Mouse (Mus musculus) megakaryocyte, embryonic 14.5 days (primary cell): ENCODE measurements around the gene Ifna15. TPM values are rescaled to one million over a fixed set of nuclear protein-coding genes. Genes with fewer than 3 reads are reported as not detected.

Experiments used
- H3K27me3 ChIP-seq: replicated peaks from 2 replicates; pipeline ENCODE3; 2012; ENCODE audit warnings: inconsistent platforms
- H3K36me3 ChIP-seq: replicated peaks from 2 replicates; pipeline ENCODE3; 2012; ENCODE audit warnings: low read length, inconsistent platforms, mixed read lengths
- H3K4me1 ChIP-seq: 2 replicates; pipeline ENCODE4 v1.6.1; 2012; ENCODE audit warnings: inconsistent platforms
- H3K4me3 ChIP-seq: replicated peaks from 2 replicates; pipeline ENCODE3; 2012; ENCODE audit warnings: moderate library complexity, mild to moderate bottlenecking, inconsistent platforms
- H3K9me3 ChIP-seq: 2 replicates; pipeline ENCODE4 v1.6.1; 2012; ENCODE audit warnings: inconsistent platforms
- FLI1 ChIP-seq: IDR thresholded peaks from 2 replicates; pipeline ENCODE4 v1.6.1; 2012; ENCODE audit warnings: low read length, inconsistent platforms, mixed read lengths
- GATA1 ChIP-seq: IDR thresholded peaks from 3 replicates; pipeline ENCODE4 v1.6.1; 2012; ENCODE audit warnings: mixed read lengths, low read length, inconsistent platforms, borderline replicate concordance
- polyA plus RNA-seq: library from polyadenylated mRNA; stranded (reverse); fragments of >175 nt; gene quantifications from 2 replicates; pipeline ENCODE4 v1.2.3, GENCODE M21; 2012; ENCODE audit warnings: low replicate concordance; ENCODE audit not compliant: insufficient read depth

Ifna15 gene
- polyA plus RNA-seq, 1 experiment, result not detected

DNA sequence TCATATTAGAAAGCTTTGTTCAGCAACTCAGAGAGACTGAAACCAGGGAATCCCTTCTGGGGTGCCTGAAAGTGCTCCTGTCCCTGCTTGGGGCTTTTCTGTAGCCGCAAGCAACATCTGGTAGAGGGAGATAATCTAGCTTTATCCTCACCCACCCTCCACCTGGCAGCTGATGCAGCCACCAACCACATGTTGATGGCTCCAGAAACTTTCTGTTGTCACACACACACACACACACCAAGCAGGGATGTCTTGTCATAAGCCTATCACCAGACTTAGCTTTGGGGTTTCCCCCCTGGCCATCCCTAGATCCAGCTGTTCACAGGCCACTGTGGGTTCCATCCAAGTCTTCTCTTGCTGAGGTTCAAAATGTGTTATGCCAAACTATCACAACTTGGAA, 22.3 kb downstream of the Ifna15 start:
- Histone ChIP-seq H3K27me3 (no peaks in the 10 kb centered on the region), H3K4me3 (no peak overlapping the region), H3K36me3 (no peaks in the 10 kb centered on the region), H3K9me3 (no peaks in the 10 kb centered on the region), H3K4me1 (peaks cover 45% of the 10 kb centered on the region)
- TF ChIP-seq FLI1 (no peak), GATA1 (no peak)

GRCm38 (mm10) chr4:88534903-88535302, 23.1 kb downstream of the Ifna15 start:
- TF ChIP-seq FLI1 (no peak), GATA1 (no peak)
- H3K36me3 ChIP-seq, result no peaks in the 10 kb centered on the region
- no peaks in the 10 kb centered on the region for H3K9me3 ChIP-seq
- H3K4me1 ChIP-seq, result peaks cover 50% of the 10 kb centered on the region
- H3K4me3 ChIP-seq, result no peak overlapping the region
- no peaks in the 10 kb centered on the region for H3K27me3 ChIP-seq

- Histone ChIP-seq H3K27me3 (no peaks in the 10 kb centered on the region), H3K4me1 (peaks cover 46% of the 10 kb centered on the region), H3K36me3 (no peaks in the 10 kb centered on the region), H3K9me3 (no peaks in the 10 kb centered on the region), H3K4me3 (no peak overlapping the region)
- TF ChIP-seq GATA1, result no peak
- no peak for TF ChIP-seq FLI1
Measured at GRCm38 (mm10) chr4:88533499-88533898, 24.5 kb downstream of the Ifna15 start.

DNA sequence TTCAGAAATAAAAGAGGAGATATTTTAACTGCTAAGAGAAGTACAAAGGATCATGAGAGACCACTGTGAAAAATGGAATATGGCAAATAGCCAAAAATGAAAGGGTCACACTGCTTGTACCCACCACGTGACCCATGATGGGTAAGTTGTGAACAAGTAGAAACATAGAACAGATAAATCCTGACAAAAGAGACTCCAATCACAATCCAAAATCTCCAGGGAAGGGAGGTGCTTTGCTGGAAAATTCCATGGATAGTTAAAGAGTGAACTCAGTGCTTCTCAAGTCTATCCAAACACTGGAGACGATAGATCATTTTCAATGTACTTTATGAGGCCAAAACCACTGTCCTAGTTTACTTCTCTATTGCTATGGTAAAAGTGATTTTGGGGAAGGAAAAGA, 27.2 kb downstream of the Ifna15 start:
- peaks cover 26% of the 10 kb centered on the region for H3K4me1 ChIP-seq
- H3K27me3 ChIP-seq, result no peaks in the 10 kb centered on the region
- H3K4me3 ChIP-seq, result no peak overlapping the region
- no peaks in the 10 kb centered on the region for H3K36me3 ChIP-seq
- no peaks in the 10 kb centered on the region for H3K9me3 ChIP-seq
- TF ChIP-seq FLI1, result no peak
- TF ChIP-seq GATA1, result no peak

GRCm38 (mm10) chr4:88530271-88530670, 27.8 kb downstream of the Ifna15 start:
- Histone ChIP-seq H3K36me3 (no peaks in the 10 kb centered on the region), H3K4me3 (no peak overlapping the region), H3K9me3 (no peaks in the 10 kb centered on the region), H3K4me1 (peaks cover 20% of the 10 kb centered on the region), H3K27me3 (no peaks in the 10 kb centered on the region)
- TF ChIP-seq GATA1 (no peak), FLI1 (no peak)

DNA sequence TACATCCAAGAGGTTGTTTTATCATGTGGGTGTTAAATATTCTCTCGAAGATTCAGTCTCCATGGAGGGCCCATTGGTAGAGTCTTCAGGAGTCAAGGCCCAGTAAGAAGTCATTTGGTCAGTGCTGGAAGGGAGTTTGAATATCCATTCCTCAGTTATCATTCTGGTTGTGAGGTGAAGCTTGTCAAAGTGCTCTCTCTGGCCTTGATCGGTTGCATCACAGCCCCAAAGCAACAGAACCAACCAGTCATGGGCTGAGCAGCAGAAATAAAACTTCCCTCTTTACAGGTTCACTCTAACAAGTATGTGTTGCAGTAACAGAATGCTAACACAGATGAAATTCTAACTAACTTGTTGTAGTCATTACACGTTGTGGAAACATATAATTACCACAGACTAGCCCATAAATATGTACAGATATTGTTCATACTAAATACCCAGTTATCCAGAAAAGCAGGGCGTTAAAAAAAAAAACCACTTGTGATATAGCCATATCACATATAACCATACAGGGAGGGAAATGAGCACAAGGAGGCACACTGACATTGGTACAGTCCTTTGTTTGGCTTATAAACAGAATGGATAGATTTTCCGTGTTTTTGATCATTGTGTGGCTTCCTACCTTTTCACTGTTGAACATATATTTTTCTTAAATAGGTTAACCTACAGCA, 31.5 kb downstream of the Ifna15 start:
- Histone ChIP-seq H3K9me3 (no peaks in the 10 kb centered on the region), H3K27me3 (no peaks in the 10 kb centered on the region), H3K4me1 (peaks cover 42% of the 10 kb centered on the region), H3K4me3 (no peak overlapping the region), H3K36me3 (no peaks in the 10 kb centered on the region)
- TF ChIP-seq GATA1 (no peak), FLI1 (no peak)

DNA sequence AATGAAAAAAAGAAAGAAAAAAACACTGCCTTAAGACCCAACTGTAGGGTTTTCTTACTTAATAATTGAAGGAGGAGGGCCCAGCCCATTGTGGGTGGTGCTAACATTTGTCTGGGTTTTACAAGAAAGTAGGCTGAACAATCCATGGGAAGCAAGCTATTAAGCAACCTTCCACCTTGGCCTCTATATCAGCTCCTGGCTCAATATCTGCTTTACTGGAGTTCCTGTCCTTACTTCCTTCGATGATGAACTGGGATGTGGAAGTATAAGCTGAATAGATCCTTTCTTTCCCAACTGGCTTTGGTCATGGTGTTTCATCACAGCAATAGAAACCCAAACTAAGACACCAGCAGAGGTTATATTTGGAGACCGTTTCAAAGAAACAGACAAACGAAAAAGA, 32.7 kb downstream of the Ifna15 start:
- no peaks in the 10 kb centered on the region for H3K36me3 ChIP-seq
- H3K4me3 ChIP-seq, result no peak overlapping the region
- H3K27me3 ChIP-seq, result no peaks in the 10 kb centered on the region
- peaks cover 53% of the 10 kb centered on the region for H3K4me1 ChIP-seq
- no peaks in the 10 kb centered on the region for H3K9me3 ChIP-seq
- no peak for TF ChIP-seq FLI1
- TF ChIP-seq GATA1, result no peak

- TF ChIP-seq GATA1 (no peak), FLI1 (no peak)
- peaks cover 63% of the 10 kb centered on the region for H3K4me1 ChIP-seq
- H3K27me3 ChIP-seq, result no peaks in the 10 kb centered on the region
- no peaks in the 10 kb centered on the region for H3K36me3 ChIP-seq
- H3K9me3 ChIP-seq, result no peaks in the 10 kb centered on the region
- no peak overlapping the region for H3K4me3 ChIP-seq
Measured at GRCm38 (mm10) chr4:88523241-88523640, 34.8 kb downstream of the Ifna15 start.

DNA sequence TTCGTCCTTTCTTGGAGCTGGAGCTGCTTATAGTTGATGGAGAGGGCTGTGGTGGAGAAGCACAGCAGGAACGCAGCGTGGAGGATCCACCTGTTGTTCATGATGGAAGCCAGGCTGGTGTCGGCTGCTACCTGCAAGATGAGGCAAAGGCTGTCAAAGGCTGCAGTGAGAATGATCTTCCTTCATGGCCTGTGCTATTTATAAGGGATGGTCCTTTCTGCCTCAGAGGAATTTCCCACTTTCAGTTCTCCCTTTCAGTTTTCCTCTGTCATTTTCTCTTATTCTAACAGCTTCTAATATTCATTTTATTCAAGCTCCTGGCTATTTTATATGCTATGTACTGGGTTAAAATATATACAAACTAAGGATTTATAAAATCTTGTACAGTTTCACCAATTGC, 35.4 kb downstream of the Ifna15 start, which contains the start of gene Ifnb1:
TSS of gene Ifnb1 (minus strand) at position 101 of the 400 bp plus-strand sequence.
- Histone ChIP-seq H3K27me3 (no peaks in the 10 kb centered on the region), H3K4me3 (peak within 1 kb of the TSS; percentile 64), H3K36me3 (no peaks in the 10 kb centered on the region), H3K4me1 (peaks cover 63% of the 10 kb centered on the region), H3K9me3 (no peaks in the 10 kb centered on the region)
- TF ChIP-seq FLI1 (no peak), GATA1 (no peak)

- H3K9me3 ChIP-seq, result no peaks in the 10 kb centered on the region
- peaks cover 79% of the 10 kb centered on the region for H3K4me1 ChIP-seq
- H3K4me3 ChIP-seq, result no peak overlapping the region
- TF ChIP-seq GATA1 (no peak), FLI1 (no peak)
- H3K36me3 ChIP-seq, result no peaks in the 10 kb centered on the region
- H3K27me3 ChIP-seq, result no peaks in the 10 kb centered on the region
Measured at GRCm38 (mm10) chr4:88517957-88518356, 40.1 kb downstream of the Ifna15 start.

- TF ChIP-seq FLI1, result no peak
- no peak for TF ChIP-seq GATA1
- H3K27me3 ChIP-seq, result no peaks in the 10 kb centered on the region
- H3K4me3 ChIP-seq, result peak overlapping the region; percentile 88
Measured at GRCm38 (mm10) chr4:88515711-88516211, 42.3 kb downstream of the Ifna15 start.

More at GRCm38 (mm10) chr4:88515711-88516211, 42.3 kb downstream of the Ifna15 start:
- Histone ChIP-seq H3K9me3 (no peaks in the 10 kb centered on the region), H3K4me1 (peaks cover 82% of the 10 kb centered on the region), H3K36me3 (no peaks in the 10 kb centered on the region)
